ENCODE assay signal across 9 mouse cellular contexts in the genomic region with DNA sequence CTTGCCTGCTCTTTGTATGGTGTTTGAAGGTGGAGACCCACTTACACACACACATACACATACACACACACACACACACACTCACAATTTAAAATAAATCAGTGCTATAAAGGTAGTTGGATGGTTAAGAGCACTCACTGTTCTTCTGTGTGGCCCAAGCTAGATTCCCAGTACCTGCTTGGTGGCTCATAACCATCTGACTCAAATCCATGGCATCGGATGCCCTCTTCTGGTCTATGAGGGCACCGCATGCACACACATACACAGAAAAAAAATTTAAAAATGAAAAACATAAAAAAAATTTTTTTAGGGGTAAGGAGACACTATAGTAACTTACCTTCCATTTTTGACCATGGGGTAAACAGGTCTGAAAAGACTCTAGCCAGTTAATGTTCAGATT.
"Had no signal": no experiment of that assay in that cellular context is flagged by ENCODE, and none has a peak within 500 bp of the region (broad histone marks: within the 10 kb centered on the region; RNA-seq: fewer than 3 reads in every experiment).

No protein-coding gene starts in this region.

- ATAC-seq: liver, embryonic 12.5 days; midbrain, embryonic 13.5 days had no signal

- H3K4me1 ChIP-seq: limb, embryonic 10.5 days; liver, embryonic 12.5 days; midbrain, embryonic 13.5 days; neural tube, embryonic 12.5 days had no signal

- DNase-seq: kidney, adult 11 months; kidney, postnatal 25 days; thymus, postnatal 14 days had no signal

- H3K27ac ChIP-seq: left cerebral cortex, adult 2 months; limb, embryonic 10.5 days; liver, embryonic 12.5 days; midbrain, embryonic 13.5 days; neural tube, embryonic 12.5 days; stomach, postnatal 0 days had no signal

- H3K36me3 ChIP-seq: limb, embryonic 10.5 days; liver, embryonic 12.5 days; midbrain, embryonic 13.5 days; neural tube, embryonic 12.5 days had no signal

- H3K9me3 ChIP-seq: limb, embryonic 10.5 days; liver, embryonic 12.5 days; midbrain, embryonic 13.5 days; neural tube, embryonic 12.5 days had no signal

- H3K9ac ChIP-seq: liver, embryonic 12.5 days; midbrain, embryonic 13.5 days; neural tube, embryonic 12.5 days had no signal

- H3K27me3 ChIP-seq: liver, embryonic 12.5 days; midbrain, embryonic 13.5 days; neural tube, embryonic 12.5 days had no signal

- H3K4me2 ChIP-seq: liver, embryonic 12.5 days; midbrain, embryonic 13.5 days; neural tube, embryonic 12.5 days had no signal

- H3K4me3 ChIP-seq: left cerebral cortex, adult 2 months; limb, embryonic 10.5 days; liver, embryonic 12.5 days; midbrain, embryonic 13.5 days; neural tube, embryonic 12.5 days had no signal
